Mouse (Mus musculus) G1E (cell line): ENCODE results near the gene Batf3.

Experiments used
- CTCF ChIP-seq: IDR thresholded peaks from 2 replicates; pipeline ENCODE4 v1.5.1; 2012; ENCODE audit warnings: low read depth, low read length, inconsistent platforms, mixed read lengths
- GATA1 ChIP-seq: IDR thresholded peaks from 2 replicates; pipeline ENCODE4 v1.6.1; 2012; ENCODE audit warnings: borderline replicate concordance, low read length, inconsistent platforms, mixed read lengths
- POLR2AphosphoS5 ChIP-seq: IDR thresholded peaks from 2 replicates; pipeline ENCODE4 v1.6.1; 2012; ENCODE audit warnings: low read depth, low read length, inconsistent platforms; ENCODE audit not compliant: insufficient replicate concordance
- TAL1 ChIP-seq: conservative IDR thresholded peaks from 2 replicates; pipeline ENCODE4 v1.6.1; 2012; ENCODE audit warnings: low read depth, low read length, inconsistent platforms, mixed read lengths

DNA sequence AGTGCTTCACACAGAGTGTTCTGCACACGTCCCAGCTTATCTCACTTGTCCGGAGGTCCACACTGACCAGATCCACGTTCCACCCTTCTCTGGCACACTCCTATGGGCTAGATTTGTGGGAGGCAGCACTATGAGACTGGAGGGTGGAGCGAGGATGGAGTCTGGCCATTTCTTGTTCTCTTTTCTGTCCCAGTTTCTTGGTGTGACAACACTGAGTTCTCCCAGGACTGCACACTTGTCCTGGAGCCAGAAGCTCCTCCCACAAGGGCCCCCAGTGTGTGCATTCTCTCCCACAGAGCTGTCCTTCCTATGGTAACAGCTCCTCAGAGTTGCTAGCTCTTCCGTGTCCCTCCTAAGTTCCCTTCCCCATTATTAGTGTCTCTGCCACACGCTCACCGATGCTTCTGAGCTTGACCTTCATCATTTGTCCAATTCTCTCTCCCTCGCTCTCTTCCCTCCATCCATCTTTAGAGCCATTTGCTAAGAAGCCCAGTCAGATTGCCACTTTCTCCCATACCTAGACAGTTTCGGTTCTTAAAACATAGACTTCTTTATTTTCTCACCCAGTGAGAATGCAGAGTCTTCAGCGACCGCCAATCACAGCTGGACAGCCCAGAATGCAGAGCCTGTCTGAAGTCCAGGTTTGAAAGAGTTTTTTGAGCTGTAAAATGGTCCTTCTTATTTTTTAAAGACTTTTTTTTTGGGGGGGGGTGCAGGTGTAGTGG lies 18.0 kb downstream of the Batf3 start:
- TF ChIP-seq CTCF (no peak), GATA1 (no peak), TAL1 (no peak), POLR2AphosphoS5 (no peak)
